Mouse (Mus musculus): Measurements from ENCODE around the gene Plxna2. TPM values are rescaled to one million over a fixed set of nuclear protein-coding genes. Genes with fewer than 3 reads are reported as not detected.

Gene Plxna2
- total and polyA plus RNA-seq, 2 experiments, result 6.7 to 8.6 TPM

DNA sequence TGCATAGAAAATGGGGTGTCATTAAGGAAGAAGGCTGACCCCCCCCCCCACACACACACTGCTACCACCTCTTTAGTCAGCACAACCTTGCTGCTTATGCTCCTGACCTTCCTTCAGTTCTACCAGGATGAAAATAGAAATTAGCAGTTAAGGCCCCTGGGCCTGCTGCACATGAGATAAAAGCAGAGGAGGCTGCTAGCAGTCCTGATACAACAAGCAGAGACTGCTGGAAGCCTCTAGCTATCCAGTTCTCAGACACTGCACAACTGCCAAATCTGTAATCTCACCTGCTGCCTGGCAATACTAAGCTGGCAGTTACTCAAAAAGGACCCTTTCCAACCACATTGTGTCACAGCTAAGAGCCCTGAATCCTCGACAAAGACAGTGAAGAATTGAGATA, 197.5 kb downstream of the Plxna2 start:
- no peak overlapping the region for H3K4me3 ChIP-seq (ENCODE audit: insufficient read depth, low read depth, low read length)
- peaks cover 18% of the 10 kb centered on the region for H3K36me3 ChIP-seq (ENCODE audit: control insufficient read depth, insufficient read depth, low read length)
- H3K9ac ChIP-seq (ENCODE audit: low read depth, low read length), result no peak overlapping the region
- H3K4me1 ChIP-seq (ENCODE audit: control insufficient read depth, insufficient read depth, low read length), result no peaks in the 10 kb centered on the region
- H3K27me3 ChIP-seq (ENCODE audit: control insufficient read depth, insufficient read depth, low read length), result no peaks in the 10 kb centered on the region
- no peaks in the 10 kb centered on the region for H3K79me2 ChIP-seq (ENCODE audit: control insufficient read depth, insufficient read depth, low read length)
- no peak overlapping the region for H3K27ac ChIP-seq (replicated peaks; ENCODE audit: insufficient read depth, low read depth, low read length)
- no peak for DNase-seq (ENCODE audit: extremely low read depth, low read depth, low spot score)
- 51% methylated on average over 1 of the region's 1 CpGs for WGBS
- TF ChIP-seq POLR2A (IDR thresholded peaks at IDR 0.05; ENCODE audit: extremely low read depth, insufficient read depth, low read length), result no peak
- no peak for TF ChIP-seq CTCF (IDR thresholded peaks at IDR 0.05; ENCODE audit: low read depth, low read length)

DNA sequence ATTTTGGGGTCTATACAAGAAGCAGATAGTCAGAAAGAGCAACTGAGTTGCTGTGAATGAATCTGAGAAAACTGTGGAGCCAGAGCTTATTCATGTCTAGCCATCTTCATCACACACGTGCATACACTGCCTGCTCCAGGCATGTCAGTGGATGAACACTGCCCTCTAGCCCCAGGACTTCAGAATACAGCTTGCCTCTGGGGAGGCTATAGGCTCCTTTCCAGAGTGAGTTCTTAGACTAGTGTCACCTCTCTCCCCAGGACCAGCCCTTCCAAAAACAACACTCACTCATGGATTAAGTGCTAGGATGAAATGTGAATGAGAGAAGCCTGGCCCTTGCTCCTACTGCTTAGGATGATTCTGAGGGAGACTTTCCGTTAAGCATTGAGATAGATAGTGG, 198.9 kb downstream of the Plxna2 start:
- H3K36me3 ChIP-seq (ENCODE audit: control insufficient read depth, insufficient read depth, low read length), result peaks cover 14% of the 10 kb centered on the region
- H3K9ac ChIP-seq (ENCODE audit: low read depth, low read length), result no peak overlapping the region
- H3K27me3 ChIP-seq (ENCODE audit: control insufficient read depth, insufficient read depth, low read length), result no peaks in the 10 kb centered on the region
- peak; percentile 27 for DNase-seq (ENCODE audit: extremely low read depth, low read depth, low spot score)
- no peaks in the 10 kb centered on the region for H3K4me1 ChIP-seq (ENCODE audit: control insufficient read depth, insufficient read depth, low read length)
- no peaks in the 10 kb centered on the region for H3K79me2 ChIP-seq (ENCODE audit: control insufficient read depth, insufficient read depth, low read length)
- H3K4me3 ChIP-seq (ENCODE audit: insufficient read depth, low read depth, low read length), result no peak overlapping the region
- H3K27ac ChIP-seq (replicated peaks; ENCODE audit: insufficient read depth, low read depth, low read length), result no peak overlapping the region
- TF ChIP-seq POLR2A (IDR thresholded peaks at IDR 0.05; ENCODE audit: extremely low read depth, insufficient read depth, low read length) (no peak), CTCF (IDR thresholded peaks at IDR 0.05; ENCODE audit: low read depth, low read length) (peak; percentile 72)
- WGBS, result 48% methylated on average over 2 of the region's 2 CpGs

DNA sequence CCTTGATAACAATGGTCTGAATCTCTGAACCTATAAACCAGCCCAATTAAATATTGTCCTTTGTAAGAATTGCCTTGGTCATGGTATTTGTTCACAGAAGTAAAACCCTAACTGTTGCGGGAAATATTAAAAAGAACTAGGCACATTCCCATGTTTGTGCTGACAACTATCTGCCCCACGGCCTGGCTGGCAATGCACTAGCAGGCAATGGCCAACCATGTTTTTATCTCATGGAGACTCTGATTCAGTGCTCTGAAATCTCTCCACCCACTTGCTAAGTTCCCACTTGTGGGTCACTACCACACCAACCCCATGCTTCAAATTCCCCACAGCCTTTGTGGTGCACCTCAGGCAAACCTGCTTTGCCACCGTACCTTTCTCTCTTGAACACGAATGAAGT, 202.9 kb downstream of the Plxna2 start:
- H3K4me3 ChIP-seq (ENCODE audit: insufficient read depth, low read depth, low read length), result no peak overlapping the region
- H3K27me3 ChIP-seq (ENCODE audit: control insufficient read depth, insufficient read depth, low read length), result no peaks in the 10 kb centered on the region
- TF ChIP-seq POLR2A (IDR thresholded peaks at IDR 0.05; ENCODE audit: extremely low read depth, insufficient read depth, low read length), result no peak
- TF ChIP-seq CTCF (IDR thresholded peaks at IDR 0.05; ENCODE audit: low read depth, low read length), result no peak
- WGBS, result 88% methylated on average over 4 of the region's 4 CpGs
- DNase-seq (ENCODE audit: extremely low read depth, low read depth, low spot score), result no peak
- no peak overlapping the region for H3K9ac ChIP-seq (ENCODE audit: low read depth, low read length)
- H3K36me3 ChIP-seq (ENCODE audit: control insufficient read depth, insufficient read depth, low read length), result no peaks in the 10 kb centered on the region
- H3K79me2 ChIP-seq (ENCODE audit: control insufficient read depth, insufficient read depth, low read length), result no peaks in the 10 kb centered on the region
- H3K4me1 ChIP-seq (ENCODE audit: control insufficient read depth, insufficient read depth, low read length), result no peaks in the 10 kb centered on the region
- H3K27ac ChIP-seq (replicated peaks; ENCODE audit: insufficient read depth, low read depth, low read length), result no peak overlapping the region

DNA sequence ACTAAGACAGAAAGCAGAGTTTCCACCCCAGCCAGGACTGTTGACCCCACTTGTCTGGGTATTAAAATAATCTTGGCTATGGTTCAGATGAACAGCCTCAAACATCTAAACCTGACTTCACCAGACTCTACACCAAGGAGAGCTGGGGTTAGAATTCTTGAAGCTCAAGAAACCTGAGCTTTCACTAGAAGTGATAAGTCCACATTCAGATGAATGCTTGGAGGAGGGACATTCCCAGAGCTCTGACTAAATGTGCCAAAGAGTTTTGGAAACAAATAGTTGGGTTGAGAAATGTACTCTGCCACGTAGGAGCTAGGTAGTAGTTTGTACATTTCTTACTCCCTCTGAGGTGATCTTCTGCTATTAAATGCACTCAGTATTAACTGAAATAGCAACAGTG, 203.7 kb downstream of the Plxna2 start:
- WGBS, result 37% methylated on average over 1 of the region's 1 CpGs
- no peaks in the 10 kb centered on the region for H3K27me3 ChIP-seq (ENCODE audit: control insufficient read depth, insufficient read depth, low read length)
- no peaks in the 10 kb centered on the region for H3K36me3 ChIP-seq (ENCODE audit: control insufficient read depth, insufficient read depth, low read length)
- no peaks in the 10 kb centered on the region for H3K4me1 ChIP-seq (ENCODE audit: control insufficient read depth, insufficient read depth, low read length)
- no peaks in the 10 kb centered on the region for H3K79me2 ChIP-seq (ENCODE audit: control insufficient read depth, insufficient read depth, low read length)
- TF ChIP-seq CTCF (IDR thresholded peaks at IDR 0.05; ENCODE audit: low read depth, low read length), result no peak
- no peak for TF ChIP-seq POLR2A (IDR thresholded peaks at IDR 0.05; ENCODE audit: extremely low read depth, insufficient read depth, low read length)
- H3K4me3 ChIP-seq (ENCODE audit: insufficient read depth, low read depth, low read length), result no peak overlapping the region
- no peak for DNase-seq (ENCODE audit: extremely low read depth, low read depth, low spot score)
- H3K27ac ChIP-seq (replicated peaks; ENCODE audit: insufficient read depth, low read depth, low read length), result no peak overlapping the region
- H3K9ac ChIP-seq (ENCODE audit: low read depth, low read length), result no peak overlapping the region

DNA sequence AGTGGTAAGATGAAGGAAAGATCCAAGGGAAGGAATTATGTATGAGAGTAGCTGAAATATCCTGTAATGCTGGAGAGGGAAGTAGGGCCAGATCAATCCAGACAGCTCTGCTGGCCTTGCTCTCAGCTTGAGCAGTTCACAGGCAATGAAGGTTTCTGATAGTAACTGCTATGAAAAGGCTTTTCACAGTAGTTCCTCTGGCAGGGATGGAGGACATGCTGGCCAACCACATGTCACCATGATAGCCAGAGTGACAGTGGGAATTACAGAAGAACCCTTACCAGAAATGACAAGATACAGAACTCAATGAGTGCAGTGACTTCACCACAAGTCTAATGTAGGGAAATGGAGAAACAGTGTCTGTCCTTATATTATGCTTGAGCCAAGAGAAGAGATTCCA, 210.3 kb downstream of the Plxna2 start:
- no peaks in the 10 kb centered on the region for H3K36me3 ChIP-seq (ENCODE audit: control insufficient read depth, insufficient read depth, low read length)
- no peaks in the 10 kb centered on the region for H3K27me3 ChIP-seq (ENCODE audit: control insufficient read depth, insufficient read depth, low read length)
- no peak overlapping the region for H3K9ac ChIP-seq (ENCODE audit: low read depth, low read length)
- H3K27ac ChIP-seq (replicated peaks; ENCODE audit: insufficient read depth, low read depth, low read length), result no peak overlapping the region
- H3K79me2 ChIP-seq (ENCODE audit: control insufficient read depth, insufficient read depth, low read length), result no peaks in the 10 kb centered on the region
- H3K4me3 ChIP-seq (ENCODE audit: insufficient read depth, low read depth, low read length), result no peak overlapping the region
- TF ChIP-seq POLR2A (IDR thresholded peaks at IDR 0.05; ENCODE audit: extremely low read depth, insufficient read depth, low read length) (no peak), CTCF (IDR thresholded peaks at IDR 0.05; ENCODE audit: low read depth, low read length) (no peak)
- DNase-seq (ENCODE audit: extremely low read depth, low read depth, low spot score), result no peak
- no peaks in the 10 kb centered on the region for H3K4me1 ChIP-seq (ENCODE audit: control insufficient read depth, insufficient read depth, low read length)

DNA sequence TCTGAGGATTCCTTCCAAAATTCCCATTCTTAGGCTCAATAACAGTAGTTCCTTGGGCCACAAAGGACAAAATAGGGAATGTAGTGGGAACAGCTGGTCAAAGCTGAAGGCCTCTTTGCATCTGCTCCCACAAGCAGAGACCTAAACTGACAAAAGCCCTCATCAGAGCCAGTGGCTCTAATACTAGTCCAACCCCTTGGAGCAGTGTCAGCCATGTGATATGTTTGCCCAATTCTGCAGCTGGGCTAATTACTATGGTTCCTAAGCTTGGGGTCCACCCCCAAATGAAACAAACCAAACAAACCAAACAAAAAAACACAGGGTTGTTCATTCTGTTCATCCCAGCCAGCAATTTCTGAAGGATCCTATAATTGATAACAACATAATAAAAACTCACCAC, 217.2 kb downstream of the Plxna2 start:
- DNase-seq (ENCODE audit: extremely low read depth, low read depth, low spot score), result no peak
- no peak for TF ChIP-seq POLR2A (IDR thresholded peaks at IDR 0.05; ENCODE audit: extremely low read depth, insufficient read depth, low read length)
- no peak for TF ChIP-seq CTCF (IDR thresholded peaks at IDR 0.05; ENCODE audit: low read depth, low read length)

More for the DNA sequence above, 217.2 kb downstream of the Plxna2 start:
- Histone ChIP-seq H3K4me1 (ENCODE audit: control insufficient read depth, insufficient read depth, low read length) (no peaks in the 10 kb centered on the region), H3K27me3 (ENCODE audit: control insufficient read depth, insufficient read depth, low read length) (no peaks in the 10 kb centered on the region), H3K9ac (ENCODE audit: low read depth, low read length) (no peak overlapping the region), H3K27ac (replicated peaks; ENCODE audit: insufficient read depth, low read depth, low read length) (no peak overlapping the region), H3K4me3 (ENCODE audit: insufficient read depth, low read depth, low read length) (no peak overlapping the region), H3K36me3 (ENCODE audit: control insufficient read depth, insufficient read depth, low read length) (no peaks in the 10 kb centered on the region), H3K79me2 (ENCODE audit: control insufficient read depth, insufficient read depth, low read length) (no peaks in the 10 kb centered on the region)
